Mouse (Mus musculus): Measurements from ENCODE around the gene Oscar.

DNA sequence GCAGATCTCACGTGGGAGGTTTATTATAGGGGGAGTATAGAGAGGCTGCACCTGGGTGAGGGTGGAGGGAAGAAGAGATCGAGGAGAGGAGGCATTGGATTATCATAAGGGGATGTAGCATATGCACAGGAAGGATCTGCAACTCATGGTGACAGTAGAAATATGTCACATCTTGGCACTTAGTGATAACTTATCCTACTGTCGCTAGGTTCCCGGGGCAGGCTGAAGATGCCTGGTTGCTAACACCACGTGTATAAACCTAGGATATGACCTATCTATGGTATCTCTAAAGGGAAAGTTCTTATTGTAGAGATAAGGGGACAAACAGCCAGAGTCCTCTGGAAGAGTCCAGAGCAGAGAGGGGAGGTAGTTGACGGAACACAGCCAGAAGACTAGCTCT, 30.2 kb downstream of the Oscar start:
- TF ChIP-seq CTCF (IDR thresholded peaks at IDR 0.05; ENCODE audit: borderline replicate concordance, insufficient read depth, low read length) (no peak), POLR2A (IDR thresholded peaks at IDR 0.05; ENCODE audit: low read depth, low read length) (no peak)

Data from embryonic fibroblast, embryonic 13.5 days (primary cell).